Mouse (Mus musculus) stomach, postnatal 0 days (tissue): Measurements from ENCODE around the gene Sptan1. TPM values are rescaled to one million over a fixed set of nuclear protein-coding genes. Genes with fewer than 3 reads are reported as not detected.
A peak's percentile ranks its signal among the peaks of the same experiment; 100 is the strongest.

Experiments
- ATAC-seq: fragments of 200-750 bp; cut with Nextera tagmentation; 2 replicates; pipeline ENCODE4 v1.8.0; 2017; ENCODE audit not compliant: low FRiP score, low TSS enrichment
- DNase-seq: peaks from one replicate; pipeline ENCODE4 v3.0.0-alpha.2; 2016; ENCODE audit warnings: low spot score
- H3K27ac ChIP-seq: fragments of 300-500 bp; sonication (generic); replicated peaks from 2 replicates; pipeline ENCODE4 v1.5.1; 2014; ENCODE audit warnings: mild to moderate bottlenecking, control low read depth
- H3K27me3 ChIP-seq: fragments of 300-500 bp; sonication (generic); 2 replicates; pipeline ENCODE4 v1.6.1; 2014; ENCODE audit warnings: low read length; ENCODE audit not compliant: control insufficient read depth, insufficient read depth
- H3K36me3 ChIP-seq: fragments of 300-500 bp; sonication (generic); 2 replicates; pipeline ENCODE4 v1.6.1; 2014; ENCODE audit warnings: low read length, mixed read lengths; ENCODE audit not compliant: control insufficient read depth, insufficient read depth
- H3K4me1 ChIP-seq: fragments of 300-500 bp; sonication (generic); replicated peaks from 2 replicates; pipeline ENCODE4 v1.6.1; 2014; ENCODE audit warnings: antibody characterized with exemption; ENCODE audit not compliant: control insufficient read depth, insufficient read depth
- H3K4me2 ChIP-seq: fragments of 300-500 bp; sonication (generic); replicated peaks from 2 replicates; pipeline ENCODE4 v1.6.1; 2014; ENCODE audit warnings: low read depth, mild to moderate bottlenecking, control low read depth, moderate library complexity
- H3K4me3 ChIP-seq: fragments of 300-500 bp; sonication (generic); 2 replicates; pipeline ENCODE4 v1.5.1; 2014; ENCODE audit warnings: low read depth, low read length, control low read depth
- H3K9ac ChIP-seq: fragments of 300-500 bp; sonication (generic); 2 replicates; pipeline ENCODE4 v1.6.1; 2014; ENCODE audit warnings: mild to moderate bottlenecking, low read length, control low read depth, mixed read lengths
- H3K9me3 ChIP-seq: fragments of 300-500 bp; sonication (generic); 2 replicates; pipeline ENCODE4 v1.6.1; 2016; ENCODE audit warnings: low read length; ENCODE audit not compliant: control insufficient read depth
- CTCF ChIP-seq: IDR thresholded peaks from 2 replicates; pipeline ENCODE4 v1.5.1; 2016; ENCODE audit warnings: antibody characterized with exemption, low read depth, mild to moderate bottlenecking, moderate library complexity
- EP300 ChIP-seq: optimal IDR thresholded peaks from 2 replicates; pipeline ENCODE3; 2016; ENCODE audit warnings: antibody characterized with exemption
- WGBS: fragments of 180-500 bp; shearing (Covaris S2); extraction: QIAGEN DNeasy Blood & Tissue Kit; methylation state at CpG from one replicate; pipeline ENCODE4 v1.1.7; 2014; 5-methylcytosine and 5-hydroxymethylcytosine counted together
- polyA plus RNA-seq: library from polyadenylated mRNA; unstranded; fragments of >200 nt; fragmentation: Nextera tagmentation; extraction: Ambion mirVana; gene quantifications from 2 replicates; pipeline ENCODE4 v1.2.1, GENCODE M21; 2015

Sptan1 gene
- polyA plus RNA-seq, 1 experiment from 2014 or later, result 44.2 TPM

- Histone ChIP-seq H3K4me3 (no peak within 1 kb of the TSS), H3K27me3 (no peaks in the 10 kb centered on the region), H3K4me1 (no peaks in the 10 kb centered on the region), H3K9me3 (no peaks in the 10 kb centered on the region), H3K4me2 (no peak within 1 kb of the TSS), H3K9ac (no peak within 1 kb of the TSS), H3K36me3 (no peaks in the 10 kb centered on the region), H3K27ac (no peak within 1 kb of the TSS)
- 48% methylated on average over 12 of the region's 12 CpGs for WGBS
- ATAC-seq (no peak; the same call in 1 of the 2 replicates), DNase-seq (peak; percentile 48)
- TF ChIP-seq CTCF, result no peak
Observed at GRCm38 (mm10) chr2:30057223-30057904, 92.0 kb downstream of the Sptan1 start, which contains the start of gene Set. Gene Set (plus strand): TSS chr2:30057378.

GRCm38 (mm10) chr2:30058418-30058817 is 93.1 kb downstream of the Sptan1 start:
- 57% methylated on average over 5 of the region's 5 CpGs for WGBS
- no peak overlapping the region for H3K4me3 ChIP-seq
- H3K27me3 ChIP-seq, result no peaks in the 10 kb centered on the region
- DNase-seq (no peak), ATAC-seq (no peak)
- no peak overlapping the region for H3K27ac ChIP-seq
- H3K36me3 ChIP-seq, result no peaks in the 10 kb centered on the region
- no peaks in the 10 kb centered on the region for H3K4me1 ChIP-seq
- no peak overlapping the region for H3K4me2 ChIP-seq
- H3K9me3 ChIP-seq, result no peaks in the 10 kb centered on the region
- TF ChIP-seq EP300 (no peak), CTCF (no peak)
- H3K9ac ChIP-seq, result no peak overlapping the region

GRCm38 (mm10) chr2:30061215-30062166 is 96.1 kb downstream of the Sptan1 start:
- peak overlapping the region; percentile 91 for H3K4me2 ChIP-seq
- ATAC-seq (no peak), DNase-seq (peak; percentile 55)
- no peaks in the 10 kb centered on the region for H3K36me3 ChIP-seq
- H3K27me3 ChIP-seq, result no peaks in the 10 kb centered on the region
- TF ChIP-seq EP300, result no peak
- no peak for TF ChIP-seq CTCF
- 7% methylated on average over 37 of the region's 37 CpGs for WGBS
- H3K4me3 ChIP-seq, result peak overlapping the region; percentile 54
- H3K27ac ChIP-seq, result peak overlapping the region; percentile 93
- peak overlapping the region; percentile 75 for H3K9ac ChIP-seq
- peaks cover 2% of the 10 kb centered on the region; the same call in 1 of the 2 replicates for H3K4me1 ChIP-seq
- H3K9me3 ChIP-seq, result no peaks in the 10 kb centered on the region

GRCm38 (mm10) chr2:30062249-30063093 is 97.1 kb downstream of the Sptan1 start:
- H3K4me3 ChIP-seq, result peak overlapping the region; percentile 54
- WGBS, result under 1% methylated on average over 40 of the region's 40 CpGs
- peak overlapping the region; percentile 91 for H3K4me2 ChIP-seq
- H3K36me3 ChIP-seq, result no peaks in the 10 kb centered on the region
- H3K4me1 ChIP-seq, result peaks cover 2% of the 10 kb centered on the region; the same call in 1 of the 2 replicates
- peak overlapping the region; percentile 75 for H3K9ac ChIP-seq
- peak; percentile 50 for ATAC-seq
- no peaks in the 10 kb centered on the region for H3K9me3 ChIP-seq
- TF ChIP-seq EP300 (no peak), CTCF (peak; percentile 18; the same call in 1 of the 2 replicates)
- peak overlapping the region; percentile 93 for H3K27ac ChIP-seq
- no peaks in the 10 kb centered on the region for H3K27me3 ChIP-seq
- DNase-seq, result peak; percentile 77

GRCm38 (mm10) chr2:30063235-30063634 is 97.9 kb downstream of the Sptan1 start:
- no peak for TF ChIP-seq CTCF
- TF ChIP-seq EP300, result no peak
- H3K27me3 ChIP-seq, result no peaks in the 10 kb centered on the region
- DNase-seq (no peak), ATAC-seq (no peak)
- peak overlapping the region; percentile 93 for H3K27ac ChIP-seq
- H3K9me3 ChIP-seq, result no peaks in the 10 kb centered on the region
- H3K4me2 ChIP-seq, result peak overlapping the region; percentile 91
- H3K36me3 ChIP-seq, result no peaks in the 10 kb centered on the region
- WGBS, result 6% methylated on average over 8 of the region's 8 CpGs
- peak overlapping the region; percentile 75; the same call in 1 of the 2 replicates for H3K9ac ChIP-seq
- peak overlapping the region; percentile 54 for H3K4me3 ChIP-seq
- H3K4me1 ChIP-seq, result peaks cover 2% of the 10 kb centered on the region; the same call in 1 of the 2 replicates
